Mouse (Mus musculus) stomach, postnatal 0 days (tissue): Measurements from ENCODE around the gene Kmt5a.

Experiments
- CTCF ChIP-seq: IDR thresholded peaks from 2 replicates; pipeline ENCODE4 v1.5.1; 2016; ENCODE audit warnings: antibody characterized with exemption, low read depth, mild to moderate bottlenecking, moderate library complexity
- EP300 ChIP-seq: optimal IDR thresholded peaks from 2 replicates; pipeline ENCODE3; 2016; ENCODE audit warnings: antibody characterized with exemption

- no peak for TF ChIP-seq CTCF
- TF ChIP-seq EP300: no peak
Observed at GRCm38 (mm10) chr5:124456762-124457161, 17.0 kb downstream of the Kmt5a start.
